Mouse (Mus musculus) ES-E14 (cell line): ENCODE measurements at regions not wholly inside any gene's neighbourhood (a gene's known extent, or its start where the extent isn't known, plus 50 kb on each side); places are given as distances from the start of the nearest gene placed in this dataset.

Source experiments
- HCFC1 ChIP-seq: IDR thresholded peaks from 2 replicates; pipeline ENCODE4 v1.6.1; 2012; ENCODE audit warnings: low read length, inconsistent platforms, borderline replicate concordance; ENCODE audit not compliant: insufficient read depth
- MAFK ChIP-seq: IDR thresholded peaks from 2 replicates; pipeline ENCODE4 v1.6.1; 2014; ENCODE audit warnings: mild to moderate bottlenecking, low read depth, low read length, inconsistent platforms; ENCODE audit not compliant: insufficient read depth
- ZNF384 ChIP-seq: IDR thresholded peaks from 2 replicates; pipeline ENCODE4 v1.6.1; 2012; ENCODE audit warnings: low read depth, low read length, inconsistent platforms

DNA sequence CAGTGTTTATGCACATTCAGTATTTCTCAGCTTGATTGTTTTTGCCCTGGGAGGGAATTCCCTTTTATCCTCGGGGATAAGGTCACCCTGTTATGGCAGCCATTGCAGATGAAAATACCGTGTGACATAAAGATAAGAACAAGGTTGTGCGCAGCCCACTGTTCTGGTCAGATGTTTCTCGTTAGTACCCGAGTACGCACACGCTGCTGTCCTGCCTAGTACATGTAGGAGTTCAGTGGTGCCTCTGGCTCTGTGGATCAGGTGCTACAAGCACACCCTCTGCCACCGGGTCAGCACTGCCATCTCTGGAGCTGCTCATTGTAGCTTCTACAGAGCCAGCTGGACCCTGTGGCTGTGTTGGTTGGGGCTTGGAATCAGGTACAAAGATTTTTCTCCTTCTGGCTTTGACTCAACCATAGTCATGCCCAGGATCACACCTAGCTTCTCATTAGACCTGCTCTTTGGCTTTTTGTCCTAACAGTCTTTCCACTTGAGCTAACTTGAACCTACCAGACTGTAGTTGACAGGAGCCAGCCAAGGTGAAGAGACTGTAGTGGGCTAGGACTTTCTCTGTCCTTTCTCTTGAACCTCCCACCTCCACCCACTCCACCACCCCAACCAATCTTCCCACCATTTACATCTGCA, 136.1 kb downstream of the Trim33 start:
- TF ChIP-seq MAFK = no peak
- no peak for TF ChIP-seq ZNF384
- no peak for TF ChIP-seq HCFC1
